Mouse (Mus musculus) CH12F3 (cell line): ENCODE data around the gene Olfr419.

Experiments used
- in situ Hi-C: fragments of 300-500 bp; cut with MboI; formaldehyde crosslinking; loops from 2 replicates; pipeline ENCODE4 v1.14.3; 2020; ENCODE audit warnings: low sequenced_read_pairs

Gene Olfr419

GRCm38 (mm10) chr1:174251961-174252360 lies at the start of gene Olfr419:
TSS of gene Olfr419 (minus strand) at chr1:174252061.
- in situ Hi-C loops = no loop called here

DNA sequence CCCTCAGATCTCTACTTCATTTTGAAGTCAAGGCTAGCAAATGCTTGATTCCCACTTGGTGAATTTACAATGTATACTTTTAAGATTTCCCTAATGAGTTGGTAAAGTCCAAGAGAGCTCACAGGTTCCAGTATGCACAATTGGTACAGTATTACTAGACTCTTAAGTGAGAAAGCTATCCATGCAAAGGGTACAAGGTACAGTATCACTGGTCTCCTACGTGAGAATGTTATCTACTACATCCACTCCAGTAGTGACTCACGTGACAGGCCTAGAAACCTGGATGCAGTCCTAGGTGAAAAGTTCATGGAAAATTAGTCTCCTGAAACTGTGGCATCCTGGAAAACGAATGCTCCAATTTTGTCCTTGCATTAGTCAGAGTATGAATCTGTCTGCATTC lies 18.8 kb upstream of the Olfr419 start:
- in situ Hi-C loops = no loop called here

GRCm38 (mm10) chr1:174269162-174269561 lies 17.3 kb upstream of the Olfr419 start:
- in situ Hi-C loops = no loop called here

- in situ Hi-C loops = no loop called here
These were observed 16.0 kb upstream of the Olfr419 start for GRCm38 (mm10) chr1:174267816-174268215.

GRCm38 (mm10) chr1:174250376-174250775 lies 1.5 kb downstream of the Olfr419 start:
- in situ Hi-C loops = no loop called here

DNA sequence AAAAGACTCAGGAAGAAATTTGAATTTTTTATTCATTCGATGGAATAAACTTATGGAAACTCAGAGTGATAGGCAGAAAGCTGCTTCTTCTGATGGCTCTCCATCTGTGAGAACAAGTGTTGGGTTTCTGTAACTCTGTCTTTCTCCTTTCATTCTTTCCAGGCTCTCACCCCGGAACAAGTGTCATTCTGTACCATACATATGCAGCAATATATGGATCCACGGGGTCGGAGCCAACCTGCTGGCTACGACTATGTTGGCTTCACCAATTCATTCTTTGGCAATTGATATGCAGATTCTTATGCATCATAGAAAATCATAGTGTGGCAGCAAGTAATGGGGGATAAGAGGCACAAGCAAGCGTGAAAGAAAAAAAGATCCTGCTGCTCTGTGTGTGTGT lies 4.7 kb downstream of the Olfr419 start:
- in situ Hi-C loops = no loop called here

GRCm38 (mm10) chr1:174246080-174246479 lies 5.8 kb downstream of the Olfr419 start:
- in situ Hi-C loops = no loop called here

DNA sequence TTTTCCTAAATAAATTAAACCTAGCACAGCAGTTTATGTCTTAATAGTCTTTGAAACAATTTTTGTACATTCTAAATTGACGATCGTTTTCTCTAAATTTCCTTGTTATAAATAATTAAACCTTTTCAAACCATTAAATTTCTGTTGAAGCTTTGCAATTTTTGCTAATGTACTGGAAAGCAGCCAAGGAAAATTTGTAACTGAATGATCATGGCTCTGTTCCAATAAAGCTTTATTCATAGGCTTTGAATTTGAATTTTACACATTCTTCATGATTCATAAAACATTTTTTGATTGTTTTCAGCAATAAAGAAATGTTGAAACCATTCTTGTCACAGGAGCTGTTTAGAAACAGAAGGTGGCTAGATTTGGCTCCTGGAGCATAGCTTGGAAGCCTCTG lies 7.2 kb downstream of the Olfr419 start:
- in situ Hi-C loops = no loop called here

- in situ Hi-C loops = no loop called here
These were observed 11.9 kb downstream of the Olfr419 start for GRCm38 (mm10) chr1:174239916-174240315.

- in situ Hi-C loops = no loop called here
These were observed 35.2 kb downstream of the Olfr419 start for GRCm38 (mm10) chr1:174216528-174217204.

DNA sequence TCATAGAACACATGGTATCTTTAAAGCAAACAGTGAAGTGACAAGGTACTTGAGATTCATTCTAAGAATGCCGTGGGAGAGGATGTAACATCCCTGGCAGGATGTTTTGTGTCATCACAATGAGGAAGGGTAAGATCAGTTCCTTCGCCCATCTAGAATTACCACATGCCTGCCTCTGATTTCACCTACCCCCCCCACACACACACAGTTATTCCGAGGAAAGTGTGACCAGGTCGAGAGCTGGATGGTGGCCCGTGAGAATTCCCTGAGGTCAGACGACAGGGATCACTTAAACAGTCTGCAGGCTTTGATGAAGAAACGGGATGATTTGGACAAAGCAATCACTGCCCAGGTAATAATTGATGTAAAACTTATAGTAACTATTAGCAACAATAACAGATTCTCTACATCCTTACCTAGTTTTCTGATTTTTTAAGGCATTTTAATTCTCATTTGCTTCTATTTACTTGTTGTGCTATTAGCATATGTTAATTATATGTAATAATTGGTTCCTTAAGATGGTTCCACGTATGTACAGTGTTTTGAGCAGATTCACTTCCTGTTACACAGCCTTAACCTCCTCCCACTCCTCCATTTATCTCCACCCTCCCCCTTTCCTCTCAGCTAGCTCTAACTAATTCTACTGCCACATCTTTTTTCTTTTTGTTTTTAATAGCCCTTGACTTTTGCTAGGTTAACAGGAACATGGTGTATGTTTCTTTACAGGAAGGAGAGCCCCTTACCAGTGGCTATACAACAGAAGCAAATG lies 36.4 kb downstream of the Olfr419 start:
- in situ Hi-C loops = no loop called here

- in situ Hi-C loops = no loop called here
These were observed 39.6 kb downstream of the Olfr419 start for GRCm38 (mm10) chr1:174212286-174212685.

DNA sequence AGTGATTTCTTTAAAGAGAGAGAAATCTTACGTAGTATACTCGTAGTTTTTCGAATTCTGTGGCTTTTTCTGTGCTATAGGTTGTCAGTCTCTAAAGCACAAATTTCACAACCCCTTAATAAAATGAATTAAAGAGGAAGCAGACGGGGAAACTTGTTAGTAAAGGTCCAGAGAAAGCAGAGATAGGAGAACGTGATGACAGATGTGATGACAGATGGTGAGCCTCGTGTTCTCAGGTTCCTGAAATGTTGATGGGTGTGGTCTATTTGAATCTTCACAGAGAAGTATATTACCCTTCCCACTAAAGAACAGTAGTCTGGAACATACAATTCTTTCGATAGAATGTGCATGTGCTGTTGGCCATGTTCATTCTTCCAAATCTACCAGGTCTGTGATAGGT lies 47.2 kb downstream of the Olfr419 start:
- in situ Hi-C loops = no loop called here
